Mouse (Mus musculus): ENCODE measurements at regions not wholly inside any gene's neighbourhood (a gene's known extent, or its start where the extent isn't known, plus 50 kb on each side); places are given as distances from the start of the nearest gene placed in this dataset.

DNA sequence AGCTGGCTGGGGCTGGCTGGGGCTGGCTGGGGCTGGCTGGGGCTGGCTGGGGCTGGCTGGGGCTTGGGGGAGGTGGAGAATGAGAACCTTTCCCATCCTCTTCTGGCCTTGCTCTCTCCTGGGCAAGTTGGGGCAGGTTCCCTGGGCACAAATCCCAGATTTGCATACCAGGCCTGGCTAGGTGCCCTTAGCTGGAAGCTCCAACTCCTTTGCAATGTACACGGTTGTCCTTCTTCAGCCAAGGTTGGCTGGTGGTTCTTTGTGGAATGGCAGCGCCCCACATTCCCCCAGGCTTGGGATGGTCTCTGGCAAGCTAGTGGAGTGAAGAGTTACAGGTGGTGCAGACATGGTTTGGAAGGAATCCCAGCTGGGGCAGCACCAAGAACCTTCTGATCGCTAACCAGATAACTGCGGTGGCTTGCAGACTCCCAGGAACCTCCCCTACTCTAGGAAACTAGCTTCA, 217.5 kb downstream of the Pten start:
- TF ChIP-seq POLR2A (IDR thresholded peaks at IDR 0.05; ENCODE audit: borderline replicate concordance, control insufficient read depth, low read depth, low read length): no peak
- no peak for TF ChIP-seq CTCF (IDR thresholded peaks at IDR 0.05; ENCODE audit: control insufficient read depth, insufficient read depth, low read length)

Data from bone marrow, adult 2 months (tissue).